Mouse (Mus musculus) kidney, adult 2 months (tissue): Measurements from ENCODE around the gene Plk3. TPM values are rescaled to one million over a fixed set of nuclear protein-coding genes. Genes with fewer than 3 reads are reported as not detected.
A peak's percentile ranks its signal among the peaks of the same experiment; 100 is the strongest.
"Not testable (repeated sequence)": the region's sequence is repeated elsewhere in the genome, so short reads cannot be mapped to it uniquely, and the experiment has no call there.

Experiments
- DNase-seq: peaks from one replicate; pipeline ENCODE4 v3.0.0; 2021
- H3K27ac ChIP-seq: fragments of 200-500 bp; 2 replicates; pipeline ENCODE4 v1.5.1; 2012; ENCODE audit warnings: low read depth, low read length, control low read depth, inconsistent platforms; ENCODE audit not compliant: insufficient read depth
- H3K27me3 ChIP-seq: fragments of 200-500 bp; replicated peaks from 2 replicates; pipeline ENCODE4 v1.6.1; 2012; ENCODE audit warnings: mild to moderate bottlenecking, moderate library complexity, low read length, inconsistent platforms; ENCODE audit not compliant: control insufficient read depth, insufficient read depth
- H3K36me3 ChIP-seq: fragments of 200-500 bp; 2 replicates; pipeline ENCODE4 v1.6.1; 2012; ENCODE audit warnings: mild to moderate bottlenecking, moderate library complexity, low read length, inconsistent platforms; ENCODE audit not compliant: control insufficient read depth, insufficient read depth
- H3K4me1 ChIP-seq: fragments of 200-500 bp; 2 replicates; pipeline ENCODE4 v1.6.1; 2011; ENCODE audit warnings: low read length; ENCODE audit not compliant: control insufficient read depth, insufficient read depth
- H3K4me3 ChIP-seq: fragments of 200-500 bp; 2 replicates; pipeline ENCODE4 v1.5.1; 2011; ENCODE audit warnings: mild to moderate bottlenecking, low read depth, low read length, control low read depth; ENCODE audit not compliant: insufficient read depth
- CTCF ChIP-seq: fragments of 200-500 bp; conservative IDR thresholded peaks from 2 replicates; pipeline ENCODE4 v1.5.1; 2011; ENCODE audit warnings: low read depth, mild to moderate bottlenecking, control low read depth, low read length, moderate library complexity, mixed read lengths; ENCODE audit not compliant: insufficient read depth, insufficient read length
- POLR2A ChIP-seq: fragments of 200-500 bp; IDR thresholded peaks from one replicate; pipeline ENCODE4 v1.6.1; 2011; ENCODE audit warnings: low read depth, low read length, control low read depth
- WGBS: fragments of 180-500 bp; shearing (Covaris S2); methylation state at CpG from one replicate; pipeline ENCODE4 v1.1.7; 2018; 5-methylcytosine and 5-hydroxymethylcytosine counted together
- polyA plus RNA-seq: library from polyadenylated mRNA; depleted of rRNA; stranded (reverse); fragments of >200 nt; gene quantifications from 2 replicates; pipeline ENCODE4 v1.2.3, GENCODE M21; 2012; rRNA removed

The Plk3 gene
- polyA plus RNA-seq = 6.9 and 8.6 TPM in 2 replicates

DNA sequence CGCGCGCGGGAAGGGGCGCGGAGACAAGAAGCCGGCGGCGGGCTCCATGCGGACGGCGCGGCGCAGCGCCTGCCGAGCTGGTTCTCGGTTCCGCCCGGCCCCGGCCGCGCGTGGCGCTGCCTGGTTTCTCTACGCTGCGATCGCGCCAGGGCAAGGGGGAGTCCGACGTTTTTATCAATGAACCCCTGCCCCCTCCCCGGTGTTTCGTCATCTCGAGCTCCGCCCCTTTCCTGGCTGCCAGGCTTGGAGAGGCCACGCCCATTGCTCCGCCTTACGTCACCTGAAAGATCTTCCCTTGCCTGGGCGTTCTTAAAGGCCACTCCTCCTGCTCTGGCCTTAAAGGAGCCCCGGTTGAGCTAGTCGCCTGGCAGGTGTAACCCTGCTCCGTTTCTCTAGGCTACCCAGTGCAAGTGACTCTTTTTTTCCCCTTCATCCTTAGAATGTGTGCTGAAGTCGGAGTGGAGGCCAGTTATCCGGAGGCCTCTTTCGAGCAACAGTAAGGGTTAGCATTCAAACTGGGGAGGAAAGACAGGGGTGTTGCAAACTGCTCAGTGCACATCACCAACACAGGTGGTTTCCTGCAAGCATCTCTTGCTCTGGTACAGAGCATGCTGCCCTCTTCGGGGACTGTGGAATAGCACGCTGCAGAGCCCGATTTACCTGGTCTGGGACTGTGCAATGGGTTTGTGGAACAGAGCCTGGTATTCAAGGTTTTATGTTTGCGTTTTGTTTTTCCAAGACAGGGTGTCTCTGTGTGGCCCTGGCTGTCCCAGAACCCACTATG, at the start of gene Plk3:
Gene Plk3 (minus strand): TSS at position 147 of the 784 bp plus-strand sequence.
- peak; percentile 99 for DNase-seq

DNA sequence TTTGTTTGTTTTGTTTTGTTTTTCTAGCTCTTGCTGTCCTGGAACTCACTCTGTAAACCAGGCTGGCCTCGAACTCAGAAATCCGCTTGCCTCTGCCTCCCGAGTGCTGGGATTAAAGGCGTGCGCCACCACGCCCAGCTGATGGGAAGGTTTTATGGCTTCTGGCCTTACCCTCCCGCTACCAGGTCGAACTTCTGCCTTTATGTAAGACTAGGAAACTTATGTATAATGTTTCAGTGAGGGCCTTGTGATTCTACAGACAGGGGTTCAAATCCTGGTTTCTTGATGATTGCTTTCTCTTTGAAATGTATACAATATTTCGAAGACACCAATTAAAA, 49.0 kb upstream of the Plk3 start:
- Histone ChIP-seq H3K4me3 (peak overlapping the region; percentile 68), H3K27ac (peak overlapping the region; percentile 49; the same call in 1 of the 2 replicates)
- not testable (repeated sequence) for DNase-seq, H3K36me3 ChIP-seq, H3K4me1 ChIP-seq, H3K27me3 ChIP-seq
- WGBS = 9% methylated on average over 9 of the region's 9 CpGs

More for the DNA sequence above, at the start of gene Plk3:
- Histone ChIP-seq H3K27ac (peak within 1 kb of the TSS; percentile 25; the same call in 1 of the 2 replicates), H3K27me3 (no peaks in the 10 kb centered on the region), H3K4me1 (peaks cover 10% of the 10 kb centered on the region; the same call in 1 of the 2 replicates), H3K4me3 (peak within 1 kb of the TSS; percentile 69), H3K36me3 (no peaks in the 10 kb centered on the region)
- no peak for TF ChIP-seq CTCF
- peak; percentile 85 for TF ChIP-seq POLR2A
- WGBS = 1% methylated on average over 44 of the region's 48 CpGs

DNA sequence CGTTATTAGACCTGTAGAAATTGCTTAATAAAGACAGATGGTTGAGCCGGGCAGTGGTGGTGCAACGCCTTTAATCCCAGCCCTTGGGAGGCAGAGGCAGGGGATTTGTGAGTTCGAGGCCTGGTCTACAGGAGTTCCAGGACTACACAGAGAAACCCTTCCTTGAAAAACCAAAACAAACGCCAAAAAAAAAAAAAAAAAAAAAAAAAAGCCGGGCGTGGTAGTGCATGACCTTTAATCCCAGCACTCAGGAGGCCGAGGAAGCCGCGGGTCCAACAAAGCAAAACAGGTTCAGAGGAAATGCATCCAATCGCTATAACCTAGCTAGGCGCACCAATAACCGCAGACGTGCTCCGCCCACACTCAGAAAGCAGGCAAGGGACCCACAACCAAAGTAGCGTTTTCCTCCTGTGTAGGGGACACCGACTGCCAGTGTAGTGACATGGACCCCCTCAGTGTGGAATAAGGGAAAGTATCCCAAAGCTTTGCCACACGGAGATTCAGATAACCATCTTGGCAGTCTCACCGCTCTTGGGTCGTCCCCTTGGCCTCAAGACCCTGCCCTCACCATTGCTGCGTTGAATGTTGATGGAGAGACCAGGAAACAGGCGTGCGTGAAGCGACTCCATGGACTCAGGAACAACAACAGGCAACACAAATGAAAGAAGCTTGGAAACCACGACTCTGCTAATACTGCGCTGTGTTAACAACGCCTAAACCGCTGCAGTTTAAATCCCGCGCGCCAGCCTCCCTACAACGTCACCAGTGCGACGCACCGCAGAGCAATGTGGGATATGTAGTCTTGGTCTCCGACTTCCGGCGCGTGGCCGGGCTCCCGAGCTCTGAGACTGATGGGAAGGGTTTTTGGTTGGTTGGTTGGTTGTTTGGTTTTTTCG, 48.3 kb upstream of the Plk3 start, which contains the start of gene Kif2c:
Gene Kif2c (minus strand): TSS at position 777 of the 896 bp plus-strand sequence.
- no peaks in the 10 kb centered on the region for H3K27me3 ChIP-seq
- no peak for TF ChIP-seq POLR2A
- no peak for TF ChIP-seq CTCF
- peak; percentile 95 for DNase-seq
- H3K4me3 ChIP-seq = peak within 1 kb of the TSS; percentile 68
- peak within 1 kb of the TSS; percentile 49; the same call in 1 of the 2 replicates for H3K27ac ChIP-seq
- WGBS = 1% methylated on average over 42 of the region's 42 CpGs
- H3K36me3 ChIP-seq = no peaks in the 10 kb centered on the region
- peaks cover 3% of the 10 kb centered on the region; the same call in 1 of the 2 replicates for H3K4me1 ChIP-seq

DNA sequence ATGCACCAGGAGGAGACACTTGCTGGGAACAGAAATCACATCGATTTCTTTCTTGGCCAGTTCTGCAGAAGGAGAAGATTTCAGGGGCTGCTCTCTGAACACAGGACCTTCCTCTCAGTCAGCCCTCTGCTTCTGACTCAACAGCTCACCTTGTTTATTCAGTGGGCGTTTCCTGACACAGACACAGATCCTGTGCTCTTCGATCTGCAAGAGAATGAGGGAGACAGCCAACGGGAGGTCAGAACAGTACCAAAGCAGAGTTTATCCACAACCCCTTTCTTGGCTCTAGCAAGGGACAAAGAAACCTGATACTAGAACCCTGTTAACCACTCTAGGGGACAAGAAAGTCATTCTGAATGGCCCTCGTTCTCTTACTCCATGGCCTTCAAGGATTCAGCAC, 36.2 kb upstream of the Plk3 start:
- Histone ChIP-seq H3K4me1 (no peaks in the 10 kb centered on the region), H3K36me3 (no peaks in the 10 kb centered on the region), H3K27ac (no peak overlapping the region), H3K27me3 (no peaks in the 10 kb centered on the region), H3K4me3 (no peak overlapping the region)
- no peak for TF ChIP-seq CTCF
- TF ChIP-seq POLR2A = no peak
- WGBS = 88% methylated on average over 5 of the region's 5 CpGs
- DNase-seq = no peak

DNA sequence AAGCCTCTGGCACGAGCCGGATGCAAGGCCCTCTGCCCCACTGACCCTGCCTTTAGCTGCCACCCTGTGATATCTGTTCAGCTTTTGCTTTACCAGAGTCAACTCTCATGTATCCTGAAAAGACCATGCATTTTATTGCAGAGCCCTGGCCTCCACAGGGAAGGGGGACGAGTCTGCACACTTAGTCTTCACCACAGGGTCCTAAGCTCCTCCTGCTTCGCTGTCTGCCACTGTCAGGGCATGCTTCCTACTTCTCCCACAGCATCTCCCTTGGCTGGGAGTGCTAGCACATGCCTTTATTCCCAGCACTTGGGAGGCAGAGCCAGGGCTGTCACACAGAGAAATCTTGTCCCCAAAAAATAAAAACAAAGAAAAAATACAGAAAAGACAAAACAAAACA, 27.4 kb upstream of the Plk3 start:
- Histone ChIP-seq H3K4me1 (no peaks in the 10 kb centered on the region), H3K4me3 (no peak overlapping the region), H3K27me3 (no peaks in the 10 kb centered on the region), H3K27ac (no peak overlapping the region), H3K36me3 (no peaks in the 10 kb centered on the region)
- no peak for DNase-seq
- no peak for TF ChIP-seq POLR2A
- no peak for TF ChIP-seq CTCF
- WGBS = 82% methylated on average over 4 of the region's 4 CpGs

DNA sequence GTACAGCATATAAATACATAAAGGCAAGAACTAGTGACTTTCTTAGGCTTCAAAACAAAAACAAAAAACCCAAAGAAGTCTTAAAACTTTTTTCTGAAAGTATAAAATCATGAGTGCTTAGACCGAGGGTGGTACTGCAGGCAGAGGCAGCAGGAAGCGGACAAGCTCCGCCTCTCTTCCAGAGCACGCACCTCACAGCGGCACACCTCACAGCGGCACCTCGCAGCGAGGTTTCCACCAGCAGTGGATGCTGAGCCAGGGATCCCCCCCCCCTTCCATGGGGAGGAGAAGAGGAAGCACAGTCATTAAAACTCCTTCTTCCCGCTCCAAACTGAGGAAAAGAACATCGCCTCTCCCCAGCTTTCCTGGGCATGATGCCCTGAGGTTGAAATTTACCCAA, 25.9 kb upstream of the Plk3 start:
- Histone ChIP-seq H3K4me3 (no peak overlapping the region), H3K27me3 (no peaks in the 10 kb centered on the region), H3K4me1 (no peaks in the 10 kb centered on the region), H3K27ac (no peak overlapping the region), H3K36me3 (no peaks in the 10 kb centered on the region)
- no peak for DNase-seq
- no peak for TF ChIP-seq CTCF
- TF ChIP-seq POLR2A = no peak
- WGBS = 73% methylated on average over 10 of the region's 10 CpGs

DNA sequence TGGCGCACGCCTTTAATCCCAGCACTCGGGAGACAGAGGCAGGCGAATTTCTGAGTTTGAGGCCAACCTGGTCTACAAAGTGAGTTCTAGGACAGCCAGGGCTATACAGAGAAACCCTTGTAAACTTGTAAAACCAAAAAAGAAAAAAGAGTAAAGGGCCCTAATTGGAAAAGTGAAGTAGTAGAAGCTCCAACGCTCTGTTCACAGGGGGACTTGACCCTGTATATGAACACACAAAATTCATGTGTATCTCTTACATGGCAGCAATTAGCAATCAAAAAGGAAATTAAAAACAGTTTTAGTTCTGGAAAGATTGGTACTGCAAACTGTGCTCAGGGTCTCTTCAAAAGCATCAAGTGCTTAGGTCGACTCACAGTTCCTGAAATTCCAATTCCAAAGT, 22.6 kb upstream of the Plk3 start:
- no peaks in the 10 kb centered on the region for H3K4me1 ChIP-seq
- no peak for DNase-seq
- H3K27me3 ChIP-seq = no peaks in the 10 kb centered on the region
- WGBS = 24% methylated on average over 6 of the region's 6 CpGs
- no peak overlapping the region for H3K27ac ChIP-seq
- no peak for TF ChIP-seq CTCF
- TF ChIP-seq POLR2A = no peak
- peak overlapping the region; percentile 80; the same call in 1 of the 2 replicates for H3K4me3 ChIP-seq
- H3K36me3 ChIP-seq = peaks cover 6% of the 10 kb centered on the region; the same call in 1 of the 2 replicates
